Mouse (Mus musculus) ES-E14 (cell line): Measurements from ENCODE around the gene Gm4881. TPM values are rescaled to one million over a fixed set of nuclear protein-coding genes. Genes with fewer than 3 reads are reported as not detected.

Source experiments
- DNase-seq: peaks from one replicate; pipeline ENCODE4 v3.0.0-alpha.2; 2013; ENCODE audit warnings: low read depth, low spot score
- H3K27ac ChIP-seq: 2 replicates; pipeline ENCODE4 v1.5.1; 2012; ENCODE audit warnings: low read depth, mild to moderate bottlenecking, low read length, moderate library complexity, mixed read lengths; ENCODE audit not compliant: poor library complexity, insufficient read depth, severe bottlenecking
- H3K36me3 ChIP-seq: 2 replicates; pipeline ENCODE4 v1.6.1; 2012; ENCODE audit warnings: mild to moderate bottlenecking, low read length, moderate library complexity, mixed read lengths; ENCODE audit not compliant: control insufficient read depth, poor library complexity, insufficient read depth, severe bottlenecking
- H3K4me1 ChIP-seq, 2 experiments: fragments of 150-350 bp in 1 of 2; sonication (generic) in 1 of 2; 2 replicates each; pipeline ENCODE4 v1.6.1; 2012; ENCODE audit warnings: low read length in 2 of 2, mild to moderate bottlenecking in 1 of 2, mixed read lengths in 1 of 2; ENCODE audit not compliant: control insufficient read depth in 2 of 2, insufficient read depth in 2 of 2, poor library complexity in 1 of 2
- H3K4me3 ChIP-seq, 2 experiments: fragments of 150-350 bp in 1 of 2; sonication (generic) in 1 of 2; 2 replicates each; pipeline ENCODE4 v1.5.1; 2012; ENCODE audit warnings: low read length in 2 of 2, low read depth in 1 of 2, mild to moderate bottlenecking in 1 of 2, mixed read lengths in 1 of 2; ENCODE audit not compliant: insufficient read depth in 1 of 2, poor library complexity in 1 of 2, severe bottlenecking in 1 of 2
- H3K9ac ChIP-seq: 2 replicates; pipeline ENCODE4 v1.6.1; 2012; ENCODE audit warnings: low read depth, mild to moderate bottlenecking, low read length, mixed read lengths; ENCODE audit not compliant: poor library complexity, insufficient read depth, severe bottlenecking
- H3K9me3 ChIP-seq: fragments of 150-350 bp; sonication (generic); 2 replicates; pipeline ENCODE4 v1.6.1; 2012; ENCODE audit warnings: low read depth, mild to moderate bottlenecking, low read length; ENCODE audit not compliant: control insufficient read depth, insufficient read depth
- CHD2 ChIP-seq: IDR thresholded peaks from 2 replicates; pipeline ENCODE4 v1.6.1; 2014; ENCODE audit warnings: mild to moderate bottlenecking, low read depth, low read length, inconsistent platforms
- HCFC1 ChIP-seq: IDR thresholded peaks from 2 replicates; pipeline ENCODE4 v1.6.1; 2012; ENCODE audit warnings: low read length, inconsistent platforms, borderline replicate concordance; ENCODE audit not compliant: insufficient read depth
- MAFK ChIP-seq: IDR thresholded peaks from 2 replicates; pipeline ENCODE4 v1.6.1; 2014; ENCODE audit warnings: mild to moderate bottlenecking, low read depth, low read length, inconsistent platforms; ENCODE audit not compliant: insufficient read depth
- ZC3H11A ChIP-seq: IDR thresholded peaks from 2 replicates; pipeline ENCODE4 v1.6.1; 2012; ENCODE audit warnings: low read depth, mild to moderate bottlenecking, inconsistent platforms, low read length, borderline replicate concordance
- ZNF384 ChIP-seq: IDR thresholded peaks from 2 replicates; pipeline ENCODE4 v1.6.1; 2012; ENCODE audit warnings: low read depth, low read length, inconsistent platforms
- in situ Hi-C, 2 experiments: fragments of 600-800 bp; cut with MboI; formaldehyde crosslinking; loops; one replicate each; pipeline ENCODE4 v1.15.1; 2025; ENCODE audit warnings: low sequenced_read_pairs in 2 of 2, inconsistent platforms in 1 of 2; ENCODE audit not compliant: unreplicated experiment in 2 of 2
- total RNA-seq: library from RNA; depleted of rRNA; stranded (reverse); fragments of 300-350 nt; gene quantifications from 2 replicates; pipeline ENCODE4 v1.2.3, GENCODE M21; 2012

The Gm4881 gene
- total RNA-seq, 1 experiment = not detected

GRCm38 (mm10) chr7:24902264-24902629 is 42.0 kb downstream of the Gm4881 start:
- H3K9ac ChIP-seq = peak overlapping the region; percentile 50; the same call in 1 of the 2 replicates
- peaks cover 1 to 26% of the 10 kb centered on the region in 2 experiments for H3K4me1 ChIP-seq
- H3K27ac ChIP-seq = no peak overlapping the region
- peak overlapping the region in 1 of 2 experiments; percentile 65; a peak in 1 of 4 replicates for H3K4me3 ChIP-seq
- TF ChIP-seq MAFK (no peak), CHD2 (no peak), ZNF384 (no peak), HCFC1 (no peak)
- in situ Hi-C loops = no loop called here
- no peak for DNase-seq
- H3K36me3 ChIP-seq = no peaks in the 10 kb centered on the region
- H3K9me3 ChIP-seq = no peaks in the 10 kb centered on the region

GRCm38 (mm10) chr7:24901842-24902241 is 42.5 kb downstream of the Gm4881 start:
- H3K4me1 ChIP-seq = peaks cover 1 to 25% of the 10 kb centered on the region in 2 experiments
- in situ Hi-C loops = no loop called here
- no peak overlapping the region for H3K4me3 ChIP-seq
- no peaks in the 10 kb centered on the region for H3K9me3 ChIP-seq
- H3K27ac ChIP-seq = no peak overlapping the region
- no peak overlapping the region for H3K9ac ChIP-seq
- no peak for TF ChIP-seq HCFC1
- TF ChIP-seq ZNF384 = no peak
- TF ChIP-seq CHD2 = no peak
- no peak for TF ChIP-seq MAFK
- TF ChIP-seq ZC3H11A = no peak
- no peak for DNase-seq
- no peaks in the 10 kb centered on the region for H3K36me3 ChIP-seq

- TF ChIP-seq CHD2 (no peak), HCFC1 (no peak), MAFK (no peak), ZNF384 (no peak), ZC3H11A (no peak)
- Histone ChIP-seq H3K36me3 (no peaks in the 10 kb centered on the region), H3K4me3 (no peak overlapping the region), H3K27ac (no peak overlapping the region), H3K9ac (no peak overlapping the region), H3K4me1 (peaks cover 1 to 20% of the 10 kb centered on the region in 2 experiments), H3K9me3 (no peaks in the 10 kb centered on the region)
- in situ Hi-C loops = no loop called here
- no peak for DNase-seq
Measured at GRCm38 (mm10) chr7:24901114-24901513, 43.2 kb downstream of the Gm4881 start.

- DNase-seq = no peak
- TF ChIP-seq CHD2 (no peak), ZC3H11A (no peak), ZNF384 (no peak), MAFK (no peak), HCFC1 (no peak)
- Histone ChIP-seq H3K36me3 (no peaks in the 10 kb centered on the region), H3K9me3 (no peaks in the 10 kb centered on the region), H3K4me3 (no peak overlapping the region), H3K9ac (no peak overlapping the region), H3K27ac (no peak overlapping the region), H3K4me1 (peaks cover 0 to 18% of the 10 kb centered on the region in 2 experiments; a peak in 1 of 4 replicates)
- in situ Hi-C loops = no loop called here
Measured at GRCm38 (mm10) chr7:24897959-24898358, 46.3 kb downstream of the Gm4881 start.

GRCm38 (mm10) chr7:24897224-24897623 is 47.1 kb downstream of the Gm4881 start, which contains the start of gene Cd79a:
Gene Cd79a (plus strand): TSS chr7:24897381.
- no peaks in the 10 kb centered on the region for H3K36me3 ChIP-seq
- H3K27ac ChIP-seq = no peak within 1 kb of the TSS
- H3K4me1 ChIP-seq = peaks cover 0 to 19% of the 10 kb centered on the region in 2 experiments; a peak in 2 of 4 replicates
- in situ Hi-C loops = no loop called here
- no peaks in the 10 kb centered on the region for H3K9me3 ChIP-seq
- no peak for DNase-seq
- TF ChIP-seq HCFC1 (no peak), MAFK (no peak), ZNF384 (no peak), ZC3H11A (no peak), CHD2 (no peak)
- H3K9ac ChIP-seq = no peak within 1 kb of the TSS
- H3K4me3 ChIP-seq = peak within 1 kb of the TSS in 1 of 2 experiments; percentile 21; a peak in 1 of 4 replicates
